Mouse (Mus musculus) megakaryocyte progenitor cell, adult 5-6 weeks (primary cell): Measurements from ENCODE around the gene Btbd35f29. TPM values are rescaled to one million over a fixed set of nuclear protein-coding genes. Genes with fewer than 3 reads are reported as not detected.
"Not testable (repeated sequence)": the region's sequence is repeated elsewhere in the genome, so short reads cannot be mapped to it uniquely, and the experiment has no call there.

ENCODE experiments used
- ATAC-seq: replicated peaks from 2 replicates; pipeline ENCODE4 v1.8.0; 2016; ENCODE audit warnings: mild to moderate bottlenecking, moderate TSS enrichment, inconsistent platforms; ENCODE audit not compliant: poor library complexity
- total RNA-seq, 2 experiments: library from RNA; stranded (forward) in 1 of 2; stranded (reverse) in 1 of 2; fragments of 157-497, 149-512 nt in 1 of 2; fragments of 200-1000 nt in 1 of 2; gene quantifications; 2 replicates each; pipeline versions ENCODE4 v1.2.3 to v1.2.4; 2015 to 2017

Gene Btbd35f29
- total RNA-seq (2015), result not detected in 2 replicates
- not detected in 2 replicates for total RNA-seq (2017)

- not testable (repeated sequence) for ATAC-seq
These were observed at the start of gene Btbd35f29 for GRCm38 (mm10) chrX:31117374-31117773. Btbd35f29 (plus strand) TSS chrX:31117674.

DNA sequence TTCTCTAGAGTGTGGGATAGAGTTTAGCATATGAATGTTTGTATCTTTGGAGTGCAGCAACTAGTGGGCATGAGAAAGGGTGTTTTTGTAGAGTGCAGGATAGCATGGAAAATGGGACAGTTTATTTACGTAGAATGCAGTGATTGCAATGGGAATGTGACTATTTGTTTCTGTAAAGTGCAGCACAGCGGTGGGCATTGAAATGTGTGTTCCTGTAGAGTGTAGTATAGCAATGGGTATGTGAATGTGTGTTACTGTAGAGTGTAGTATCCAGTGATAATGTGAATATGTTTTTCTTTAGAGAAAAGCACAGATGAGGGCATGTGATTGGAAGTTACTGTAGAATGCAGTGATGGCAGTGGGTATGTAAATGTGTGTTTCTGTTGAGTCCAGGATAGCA is 23.9 kb downstream of the Btbd35f29 start:
- not testable (repeated sequence) for ATAC-seq

GRCm38 (mm10) chrX:31145144-31145543 is 27.7 kb downstream of the Btbd35f29 start:
- not testable (repeated sequence) for ATAC-seq

DNA sequence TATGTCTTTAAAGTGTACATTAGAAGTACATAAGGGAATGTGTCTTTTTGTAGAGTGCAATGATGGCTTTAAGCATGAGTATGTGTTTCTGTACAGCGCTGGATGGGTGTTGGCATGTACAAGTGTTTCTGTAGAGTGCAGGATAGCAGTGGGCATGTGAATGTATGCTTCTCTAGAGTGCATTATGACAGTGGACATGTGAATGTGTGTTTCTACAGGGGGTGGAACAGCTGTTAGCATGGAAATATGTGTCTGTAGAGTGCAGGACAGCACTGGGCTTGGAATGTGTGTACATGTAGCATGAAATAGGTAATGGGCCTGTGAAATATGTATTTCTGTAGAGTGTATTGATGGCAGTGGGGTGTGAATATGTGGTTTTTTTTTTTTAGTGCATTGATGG is 28.4 kb downstream of the Btbd35f29 start:
- ATAC-seq, result not testable (repeated sequence)

DNA sequence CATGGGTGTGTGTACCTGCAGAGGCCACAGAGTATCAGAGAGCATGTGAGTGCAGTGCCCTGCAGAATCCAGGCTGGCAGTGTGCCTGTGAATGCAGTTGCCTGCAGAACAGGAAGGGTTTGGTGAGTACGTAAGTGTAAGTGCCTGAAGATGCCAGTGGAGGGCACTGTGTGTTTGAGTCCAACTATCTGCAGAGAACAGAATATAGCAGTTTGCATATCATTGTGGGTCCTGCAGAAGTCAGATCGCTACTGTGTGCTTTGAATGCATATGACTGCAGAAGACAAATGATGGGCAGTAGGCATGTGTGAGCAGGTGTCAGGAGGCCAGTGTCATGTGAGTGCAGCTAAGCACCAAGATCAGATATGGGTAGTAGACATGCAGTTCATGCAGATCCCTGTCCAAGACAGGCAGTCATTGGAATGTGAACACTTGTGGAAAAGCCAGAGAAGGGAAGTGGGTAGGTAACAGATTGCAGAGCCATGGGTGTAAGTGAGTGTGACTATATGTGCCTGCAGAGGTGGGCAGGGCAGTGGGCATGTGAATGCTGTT is 41.1 kb downstream of the Btbd35f29 start:
- not testable (repeated sequence) for ATAC-seq

DNA sequence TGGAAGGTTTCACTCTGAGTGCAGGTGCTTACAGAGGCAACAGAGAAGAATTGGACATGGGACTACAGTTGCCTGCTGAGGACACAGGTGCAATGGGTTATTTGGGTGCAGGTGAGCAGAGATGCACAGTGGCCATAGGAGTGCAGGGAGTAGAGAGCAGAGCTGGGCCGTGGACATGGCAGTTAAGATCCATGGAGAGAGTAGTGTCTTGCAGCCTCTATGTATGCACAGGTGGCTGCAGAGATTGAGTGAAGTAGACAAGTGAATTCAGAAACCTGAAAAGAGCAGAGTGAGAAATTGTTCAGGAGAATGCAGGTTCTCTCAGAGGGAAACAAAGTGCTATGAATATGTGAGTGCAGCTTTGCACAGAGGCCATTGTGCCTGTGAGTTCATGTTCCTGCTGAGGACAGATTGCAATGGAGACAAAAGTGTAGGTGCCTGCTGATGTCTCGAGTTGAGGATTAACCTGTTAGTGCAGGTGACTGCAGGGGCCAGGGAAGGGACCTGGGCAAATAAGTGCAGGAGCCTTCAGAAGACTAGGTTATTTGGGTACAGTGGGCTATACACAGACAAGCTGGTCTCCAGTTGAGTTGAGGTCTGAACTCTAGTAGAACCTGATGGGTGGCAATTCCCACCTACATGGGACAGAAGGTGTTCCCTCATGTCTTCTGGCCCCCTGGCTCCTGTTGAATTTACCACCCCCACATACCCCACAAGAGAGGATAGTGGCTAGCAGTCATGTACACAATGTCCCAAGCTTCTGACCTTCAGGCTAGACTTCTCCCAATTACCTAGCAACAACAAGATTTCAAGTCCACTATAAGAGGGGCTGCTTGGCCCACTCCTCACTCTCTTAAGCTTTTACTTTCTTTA is 42.2 kb downstream of the Btbd35f29 start:
- not testable (repeated sequence) for ATAC-seq

GRCm38 (mm10) chrX:31160554-31160953 is 43.1 kb downstream of the Btbd35f29 start:
- ATAC-seq, result not testable (repeated sequence)

GRCm38 (mm10) chrX:31162638-31163037 is 45.2 kb downstream of the Btbd35f29 start:
- ATAC-seq, result not testable (repeated sequence)

- ATAC-seq, result not testable (repeated sequence)
These were observed 47.7 kb downstream of the Btbd35f29 start for GRCm38 (mm10) chrX:31165193-31165592.

Other genes with a start within 250 kb of the Btbd35f29 start
- gene Spin2f, start 136.2 kb downstream of the Btbd35f29 start, total RNA-seq (2015), result not detected in 2 replicates
- not detected in 2 replicates for gene Spin2f, start 136.2 kb downstream of the Btbd35f29 start, total RNA-seq (2017)
- gene Btbd35f26, start 218.8 kb downstream of the Btbd35f29 start, total RNA-seq (2015), result not detected in 2 replicates
- gene Btbd35f26, start 218.8 kb downstream of the Btbd35f29 start, total RNA-seq (2017), result not detected in 2 replicates